Mouse (Mus musculus) thymus, postnatal 14 days (tissue): ENCODE data around the gene Cops2.
A peak's percentile ranks its signal among the peaks of the same experiment; 100 is the strongest.

Experiments used
- DNase-seq: peaks from one replicate; pipeline ENCODE4 v3.0.0; 2021

Gene Cops2

GRCm38 (mm10) chr2:125820397-125820796, 38.5 kb downstream of the Cops2 start:
- DNase-seq: no peak

- DNase-seq: no peak
Measured at GRCm38 (mm10) chr2:125813972-125814595, 44.9 kb downstream of the Cops2 start.

GRCm38 (mm10) chr2:125811332-125811731, 47.6 kb downstream of the Cops2 start:
- DNase-seq: no peak

GRCm38 (mm10) chr2:125809551-125809950, 49.4 kb downstream of the Cops2 start:
- DNase-seq: no peak

- no peak for DNase-seq
Measured at GRCm38 (mm10) chr2:125805826-125806225, 53.1 kb downstream of the Cops2 start.

- no peak for DNase-seq
Measured at GRCm38 (mm10) chr2:125801947-125802346, 57.0 kb downstream of the Cops2 start.

GRCm38 (mm10) chr2:125801038-125801437, 57.9 kb downstream of the Cops2 start:
- no peak for DNase-seq

- no peak for DNase-seq
Measured at GRCm38 (mm10) chr2:125800428-125800827, 58.5 kb downstream of the Cops2 start.

- DNase-seq: no peak
Measured at GRCm38 (mm10) chr2:125797872-125798271, 61.1 kb downstream of the Cops2 start.

GRCm38 (mm10) chr2:125795118-125795517, 63.8 kb downstream of the Cops2 start:
- DNase-seq: no peak

GRCm38 (mm10) chr2:125794166-125794565, 64.8 kb downstream of the Cops2 start:
- no peak for DNase-seq

- no peak for DNase-seq
Measured at GRCm38 (mm10) chr2:125792879-125793261, 66.1 kb downstream of the Cops2 start.

- peak; percentile 41 for DNase-seq
Measured at GRCm38 (mm10) chr2:125792144-125792878, 66.6 kb downstream of the Cops2 start.

GRCm38 (mm10) chr2:125791485-125791885, 67.5 kb downstream of the Cops2 start:
- peak; percentile 42 for DNase-seq

- no peak for DNase-seq
Measured at GRCm38 (mm10) chr2:125790242-125790641, 68.7 kb downstream of the Cops2 start.

- no peak for DNase-seq
Measured at GRCm38 (mm10) chr2:125789265-125789664, 69.7 kb downstream of the Cops2 start.

GRCm38 (mm10) chr2:125788785-125789184, 70.2 kb downstream of the Cops2 start:
- no peak for DNase-seq

- no peak for DNase-seq
Measured at GRCm38 (mm10) chr2:125788351-125788750, 70.6 kb downstream of the Cops2 start.

- no peak for DNase-seq
Measured at GRCm38 (mm10) chr2:125785021-125785420, 73.9 kb downstream of the Cops2 start.

GRCm38 (mm10) chr2:125784392-125784791, 74.5 kb downstream of the Cops2 start:
- DNase-seq: no peak

GRCm38 (mm10) chr2:125783868-125784267, 75.1 kb downstream of the Cops2 start:
- no peak for DNase-seq

GRCm38 (mm10) chr2:125782719-125783109, 76.2 kb downstream of the Cops2 start, which contains the start of gene Secisbp2l:
Gene Secisbp2l, minus strand, starts transcription at chr2:125782870.
- DNase-seq: peak; percentile 92

- no peak for DNase-seq
Measured at GRCm38 (mm10) chr2:125781978-125782718, 76.8 kb downstream of the Cops2 start.

- no peak for DNase-seq
Measured at GRCm38 (mm10) chr2:125781006-125781405, 77.9 kb downstream of the Cops2 start.
